Mouse (Mus musculus): Measurements from ENCODE around the gene Rex1bd.

DNA sequence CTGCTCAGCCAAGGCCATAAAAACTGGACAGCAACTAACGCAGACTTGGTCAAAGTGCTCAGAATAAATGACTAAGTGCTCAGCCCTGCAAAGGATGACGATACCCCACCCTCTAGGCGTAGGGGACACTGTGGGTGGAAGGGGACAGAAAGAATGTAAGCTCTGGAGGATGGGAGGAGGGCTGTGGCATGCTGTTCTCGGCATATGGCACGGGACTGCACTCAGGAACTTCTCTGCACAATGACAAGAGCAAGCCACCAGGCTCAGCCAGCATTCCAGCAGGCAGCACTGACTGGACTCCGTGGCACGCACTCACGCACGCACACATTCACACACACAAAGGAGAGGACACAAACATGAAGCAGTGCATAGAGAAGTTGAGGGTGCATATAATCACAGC, 45.9 kb downstream of the Rex1bd start:
- no peak for TF ChIP-seq POLR2A (IDR thresholded peaks at IDR 0.05; ENCODE audit: borderline replicate concordance, insufficient read depth, low read length)
- no peak for TF ChIP-seq CTCF (IDR thresholded peaks at IDR 0.05; ENCODE audit: borderline replicate concordance, insufficient read depth, low read depth, low read length)
